Comparison of ENCODE assay signal across 8 mouse cellular contexts in the genomic region with DNA sequence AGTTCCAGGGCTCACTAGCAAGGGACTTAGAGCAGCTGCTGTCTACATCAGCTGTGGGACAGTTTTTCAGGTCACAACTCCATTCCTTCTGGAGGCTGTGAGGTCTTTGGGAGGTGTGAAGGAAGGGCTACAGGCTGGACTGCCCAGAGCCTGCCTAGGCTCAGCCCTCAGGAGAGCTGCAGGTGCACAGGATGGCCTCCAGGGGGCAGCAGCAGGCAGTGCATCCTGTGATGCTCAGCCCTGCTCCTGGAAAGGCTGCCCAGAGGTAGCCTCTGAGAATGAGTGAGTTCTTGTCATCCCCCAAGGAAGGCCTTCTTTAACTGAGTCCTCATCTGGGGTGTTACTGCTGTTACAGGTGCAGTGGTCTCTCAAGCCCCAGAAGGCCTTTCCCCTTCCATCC. TPM values are rescaled to one million over a fixed set of nuclear protein-coding genes. Genes with fewer than 3 reads are reported as not detected.
DNase-seq lines count a peak whose midpoint lies in the region; ATAC-seq lines count a peak whose summit lies in the region.

No protein-coding gene starts in this region.

- peak; percentile 60 for DNase-seq in A20 (ENCODE audit: low read depth, low spot score)
- DNase-seq in adrenal gland, postnatal 25 days: peak; percentile 79
- DNase-seq in embryonic facial prominence, embryonic 10.5 days (ENCODE audit: low spot score): peak; percentile 78
- peak; percentile 63 for DNase-seq in heart, adult 8-10 months (ENCODE audit: low spot score)
- DNase-seq in liver, embryonic 13.5 days: peak; percentile 39
- peak; percentile 72 for DNase-seq in naive thymus-derived CD4-positive, alpha-beta T cell, adult 2 months (ENCODE audit: low read depth)
- peak; percentile 73 for DNase-seq in splenic B cell, adult 2 months (ENCODE audit: low read depth, low spot score)

- no peak overlapping the region for H3K27ac ChIP-seq in embryonic facial prominence, embryonic 10.5 days (replicated peaks)
- no peak overlapping the region for H3K27ac ChIP-seq in kidney, embryonic 15.5 days
- H3K27ac ChIP-seq in liver, embryonic 13.5 days: no peak overlapping the region

- no peaks in the 10 kb centered on the region for H3K27me3 ChIP-seq in embryonic facial prominence, embryonic 10.5 days (replicated peaks; ENCODE audit: low read depth, poor library complexity, severe bottlenecking)
- no peaks in the 10 kb centered on the region for H3K27me3 ChIP-seq in kidney, embryonic 15.5 days
- H3K27me3 ChIP-seq in liver, embryonic 13.5 days: no peaks in the 10 kb centered on the region
- H3K27me3 ChIP-seq in splenic B cell, adult 2 months (ENCODE audit: control insufficient read depth, insufficient read depth, low read length, poor library complexity, severe bottlenecking): no peaks in the 10 kb centered on the region

- H3K4me3 ChIP-seq in embryonic facial prominence, embryonic 10.5 days: no peak overlapping the region
- no peak overlapping the region for H3K4me3 ChIP-seq in kidney, embryonic 15.5 days (replicated peaks)
- no peak overlapping the region for H3K4me3 ChIP-seq in liver, embryonic 13.5 days (replicated peaks)

- no peak overlapping the region for H3K9ac ChIP-seq in kidney, embryonic 15.5 days
- H3K9ac ChIP-seq in liver, embryonic 13.5 days: no peak overlapping the region

- peaks cover 98% of the 10 kb centered on the region for H3K36me3 ChIP-seq in embryonic facial prominence, embryonic 10.5 days (replicated peaks)
- peaks cover 97% of the 10 kb centered on the region for H3K36me3 ChIP-seq in kidney, embryonic 15.5 days
- H3K36me3 ChIP-seq in liver, embryonic 13.5 days: peaks cover 55% of the 10 kb centered on the region
- peaks cover 5% of the 10 kb centered on the region for H3K36me3 ChIP-seq in splenic B cell, adult 2 months (ENCODE audit: control insufficient read depth, insufficient read depth, low read length, poor library complexity, severe bottlenecking)

- H3K4me2 ChIP-seq in kidney, embryonic 15.5 days: no peak overlapping the region
- no peak overlapping the region for H3K4me2 ChIP-seq in liver, embryonic 13.5 days

- no peaks in the 10 kb centered on the region for H3K9me3 ChIP-seq in embryonic facial prominence, embryonic 10.5 days
- H3K9me3 ChIP-seq in kidney, embryonic 15.5 days (replicated peaks): no peaks in the 10 kb centered on the region
- H3K9me3 ChIP-seq in liver, embryonic 13.5 days (replicated peaks): no peaks in the 10 kb centered on the region

- peak; percentile 68; the same call in 1 of the 2 replicates for ATAC-seq in kidney, embryonic 15.5 days (replicated peaks; ENCODE audit: low FRiP score)
- ATAC-seq in liver, embryonic 13.5 days (ENCODE audit: low read depth): peak; percentile 43; the same call in 1 of the 2 replicates

- H3K4me1 ChIP-seq in embryonic facial prominence, embryonic 10.5 days: 0 out of 2 replicates have a peak, but pooled peaks cover 3% of the 10 kb centered on the region
- no peaks in the 10 kb centered on the region for H3K4me1 ChIP-seq in kidney, embryonic 15.5 days
- peaks cover 5% of the 10 kb centered on the region; the same call in 1 of the 2 replicates for H3K4me1 ChIP-seq in liver, embryonic 13.5 days (replicated peaks)

RNA-seq across cellular contexts. Expression of a gene that starts 12.5 kb away (rescaled TPM):
- total RNA-seq in adrenal gland, postnatal 25 days (2021): 18.7 and 28.9 TPM in 2 replicates
- 21.1 and 21.2 TPM in 2 replicates for polyA plus RNA-seq in embryonic facial prominence, embryonic 10.5 days (2016; fragmentation: Nextera tagmentation; extraction: Ambion mirVana)
- 10 to 100 TPM in 1 of 4 experiments, 1 to 10 TPM in 3; 7.2 to 13.2 (median 7.9) TPM for total RNA-seq in heart, adult 8-10 months (2022)
- 16.3 and 17.0 TPM in 2 replicates for polyA plus RNA-seq in kidney, embryonic 15.5 days (2015; fragmentation: Nextera tagmentation; extraction: Ambion mirVana)
- polyA plus RNA-seq in liver, embryonic 13.5 days (2015; fragmentation: Nextera tagmentation; extraction: Ambion mirVana): 7.6 and 7.9 TPM in 2 replicates

RNA-seq across cellular contexts. Expression of a gene that starts 43.9 kb away (rescaled TPM):
- 2.1 and 2.9 TPM in 2 replicates for total RNA-seq in adrenal gland, postnatal 25 days (2021)
- polyA plus RNA-seq in embryonic facial prominence, embryonic 10.5 days (2016; fragmentation: Nextera tagmentation; extraction: Ambion mirVana): 1.9 and 2.6 TPM in 2 replicates
- under 1 TPM; 0.09 to 0.24 (median 0.16) TPM for total RNA-seq in heart, adult 8-10 months (2022)
- polyA plus RNA-seq in kidney, embryonic 15.5 days (2015; fragmentation: Nextera tagmentation; extraction: Ambion mirVana): 0.63 and 1.1 TPM in 2 replicates
- polyA plus RNA-seq in liver, embryonic 13.5 days (2015; fragmentation: Nextera tagmentation; extraction: Ambion mirVana): 0.05 TPM in 1 of 2 replicates, not detected in the other
